Mouse (Mus musculus): Measurements from ENCODE around the gene Mog.

Mog gene

DNA sequence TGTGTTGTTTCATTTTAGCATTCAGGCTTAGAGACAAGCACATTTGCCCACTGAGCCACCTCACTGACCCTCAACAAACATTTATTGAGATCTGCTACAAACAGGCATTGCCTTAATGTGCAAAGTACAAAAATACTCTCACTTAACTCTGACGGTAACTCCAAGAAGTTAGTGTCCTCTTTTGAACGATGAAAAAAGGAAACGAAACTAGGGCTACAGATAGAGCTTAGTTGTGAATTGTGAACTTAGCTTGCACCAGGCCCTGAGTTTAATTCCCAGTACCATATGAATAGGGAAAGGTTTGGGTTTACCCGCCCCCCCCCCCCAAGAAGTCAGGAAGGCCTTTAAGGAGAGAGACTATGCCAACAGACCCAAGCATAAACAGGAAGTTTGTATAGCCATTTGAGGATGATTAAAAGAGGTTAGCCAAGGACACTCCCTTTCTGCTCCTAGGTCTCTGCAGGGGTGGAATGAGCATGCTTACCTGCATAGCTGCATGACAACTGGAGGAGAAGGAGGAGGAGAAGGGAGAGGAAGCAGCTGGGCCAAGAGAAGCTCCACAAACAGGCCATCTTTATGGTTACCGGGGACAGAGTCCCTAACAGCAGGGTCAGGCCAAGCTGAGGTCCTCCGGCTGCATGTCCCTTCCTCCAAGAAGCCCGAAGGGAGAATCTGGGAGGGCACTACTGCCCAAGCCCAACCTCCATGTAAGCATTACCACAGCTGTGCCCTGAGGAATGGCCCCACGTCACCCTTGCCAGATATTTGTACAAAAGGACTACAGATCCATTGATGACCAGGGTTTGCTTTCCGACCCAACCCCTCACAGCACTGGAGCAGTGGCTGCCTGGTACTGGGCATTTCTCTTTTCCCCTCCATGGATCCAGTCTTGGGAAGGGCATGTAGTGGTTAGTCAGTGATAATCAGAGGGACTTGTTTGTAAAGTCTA, at the start of gene Mog:
Mog (minus strand) TSS at position 771 of the 949 bp plus-strand sequence.
- DNase-seq (ENCODE audit: low read depth, low spot score): no peak

DNA sequence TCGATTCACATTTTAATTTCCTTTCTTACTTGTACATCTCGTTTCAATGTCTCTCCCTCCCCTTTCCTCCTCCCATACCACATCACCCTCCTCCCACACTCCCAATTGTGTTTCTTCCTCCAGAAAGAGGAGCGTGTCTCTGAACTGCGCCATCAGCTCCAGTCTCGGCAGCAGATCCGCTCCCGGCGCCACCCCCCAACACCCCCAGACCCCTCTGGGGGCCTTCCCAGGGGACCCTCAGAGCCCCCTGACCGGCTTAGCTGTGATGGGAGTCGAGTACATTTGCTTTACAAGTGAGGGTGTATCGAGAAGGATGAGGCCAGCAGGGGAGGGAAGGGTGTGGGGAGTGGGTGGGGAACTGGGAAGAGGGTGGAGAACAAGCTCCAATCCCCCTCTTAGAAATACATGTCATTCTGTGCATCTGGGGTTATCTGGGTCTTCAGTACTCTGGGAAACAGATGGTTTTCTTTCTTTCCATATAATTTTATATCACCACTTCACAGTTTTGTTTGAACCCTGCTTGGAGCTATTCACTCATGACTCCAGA, 49.6 kb upstream of the Mog start:
- no peak for DNase-seq (ENCODE audit: low read depth, low spot score)

DNA sequence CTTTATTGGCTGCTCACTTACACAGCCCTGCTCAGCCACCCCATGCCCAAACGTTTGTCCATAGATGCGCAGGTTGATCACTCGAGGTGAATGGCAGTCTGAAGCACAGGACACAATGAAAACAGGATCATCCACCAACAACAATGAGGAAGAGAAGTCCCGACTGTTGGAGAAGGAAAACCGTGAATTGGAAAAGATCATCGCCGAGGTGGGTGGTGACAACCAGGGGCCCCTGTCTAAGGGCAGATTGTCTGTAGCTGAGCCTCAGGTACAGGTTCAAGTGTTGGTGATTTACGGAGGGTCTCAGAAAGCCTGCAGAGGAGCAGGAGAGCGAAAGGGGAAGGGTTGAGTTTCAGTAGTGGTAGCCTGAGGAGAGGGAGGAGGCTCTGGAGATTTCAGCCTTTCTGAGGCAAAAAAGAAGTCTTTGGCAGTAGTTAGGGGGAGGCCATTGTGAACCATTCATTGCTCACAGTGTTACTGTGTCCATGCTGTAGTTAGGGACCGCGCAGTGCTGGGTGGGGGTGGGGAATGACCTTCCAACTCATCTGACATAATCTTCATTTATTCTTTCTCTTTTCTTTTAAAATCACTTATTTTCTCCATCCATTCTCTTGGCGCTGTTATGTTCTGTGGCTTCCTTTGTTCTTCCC, 49.0 kb upstream of the Mog start:
- DNase-seq (ENCODE audit: low read depth, low spot score): no peak

DNA sequence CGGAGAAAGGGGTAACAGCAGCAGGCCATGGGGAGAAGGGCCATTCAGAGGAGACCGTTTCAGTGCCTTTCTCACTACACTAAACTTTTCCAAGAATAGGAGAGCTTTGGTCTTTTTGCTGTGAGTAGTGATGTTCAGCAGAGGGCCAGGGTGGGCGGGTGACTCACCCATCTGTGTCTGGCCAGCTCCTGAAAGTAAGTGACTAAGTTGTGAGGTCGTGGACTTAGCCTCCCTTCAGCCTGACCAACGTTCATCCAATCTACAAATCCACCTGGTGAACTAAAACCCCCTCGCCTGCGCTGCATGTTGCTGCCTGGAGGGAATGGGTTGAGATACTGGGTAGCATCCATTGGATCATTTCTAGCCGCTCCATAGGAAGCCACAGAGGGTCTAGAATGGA, 46.9 kb upstream of the Mog start:
- no peak for DNase-seq (ENCODE audit: low read depth, low spot score)

DNA sequence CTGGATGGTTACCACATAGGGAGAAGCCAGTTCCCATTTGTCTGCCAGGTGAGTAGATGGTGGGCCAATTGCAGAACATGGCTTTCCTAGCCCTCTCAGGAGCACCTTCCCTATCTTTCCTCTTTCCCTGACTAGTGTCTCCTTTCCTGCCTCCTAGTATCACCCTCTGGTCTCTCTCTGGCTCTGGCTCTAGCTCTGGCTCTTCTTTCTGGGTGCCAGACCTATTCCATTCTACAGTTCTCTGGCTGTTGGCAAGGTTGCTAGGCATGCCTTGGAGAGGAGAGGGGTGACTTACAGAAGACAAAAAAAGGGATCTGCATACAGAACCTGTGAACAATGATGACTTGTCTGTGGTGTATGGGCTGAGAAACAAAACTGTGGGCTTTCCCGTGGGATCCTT, 44.7 kb upstream of the Mog start:
- no peak for DNase-seq (ENCODE audit: low read depth, low spot score)

DNA sequence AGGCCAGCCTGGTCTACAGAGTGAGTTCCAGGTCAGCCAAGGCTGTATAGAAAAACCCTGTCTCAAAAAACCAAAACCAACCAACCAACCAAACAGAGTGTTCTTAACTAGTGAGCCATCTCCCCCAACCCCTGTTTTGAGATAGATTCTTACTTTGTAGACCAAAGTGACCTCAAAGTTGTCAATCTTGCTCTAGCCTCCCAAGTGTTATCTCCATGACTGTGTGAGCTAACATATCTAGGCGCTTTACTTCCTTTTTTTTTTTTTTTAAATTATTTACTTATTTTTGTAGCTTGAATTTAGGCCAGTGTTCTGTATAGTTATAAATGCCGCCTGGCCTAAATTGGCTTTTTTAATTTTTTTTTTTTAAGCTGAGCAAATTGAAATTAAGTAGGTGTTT, 42.8 kb upstream of the Mog start:
- no peak for DNase-seq (ENCODE audit: low read depth, low spot score)

DNA sequence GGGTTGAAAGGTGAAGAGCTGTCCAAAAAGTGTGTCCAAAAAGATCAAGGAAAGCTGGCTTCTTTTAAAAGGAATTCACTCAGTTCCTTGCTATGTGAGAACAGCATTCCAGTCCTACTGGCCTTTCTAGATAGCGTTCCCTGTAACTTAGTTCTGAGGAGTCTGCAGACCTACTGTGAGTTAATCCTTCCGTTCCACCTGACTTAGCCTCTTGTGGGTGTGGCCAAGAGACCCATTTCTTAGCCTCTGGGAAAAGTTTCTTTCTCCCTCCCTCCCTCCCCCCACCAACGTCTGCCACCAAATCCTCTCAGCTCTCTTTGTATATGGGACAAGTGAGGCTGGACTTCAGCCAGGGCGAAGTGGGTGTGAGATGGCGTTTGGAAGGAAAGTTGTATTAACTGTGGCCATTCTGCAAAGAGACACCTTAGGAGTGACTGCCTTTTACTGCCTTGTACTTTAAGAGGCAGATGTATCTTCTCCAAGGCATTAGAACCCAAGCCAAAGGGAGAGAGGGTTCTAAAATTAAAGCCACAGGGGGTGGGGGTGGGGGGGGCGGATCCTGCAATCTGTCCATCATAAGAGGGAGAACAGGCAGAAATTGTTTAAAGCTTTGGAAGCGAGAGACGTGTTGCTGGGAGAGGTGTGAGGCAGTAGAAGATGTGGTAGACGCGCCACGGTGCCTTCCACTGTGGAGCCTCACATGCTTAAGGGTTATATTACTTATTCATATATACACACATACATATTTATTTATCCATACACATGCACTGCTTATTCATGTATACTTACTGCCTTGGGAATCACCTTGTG, 40.7 kb upstream of the Mog start:
- DNase-seq (ENCODE audit: low read depth, low spot score): no peak

DNA sequence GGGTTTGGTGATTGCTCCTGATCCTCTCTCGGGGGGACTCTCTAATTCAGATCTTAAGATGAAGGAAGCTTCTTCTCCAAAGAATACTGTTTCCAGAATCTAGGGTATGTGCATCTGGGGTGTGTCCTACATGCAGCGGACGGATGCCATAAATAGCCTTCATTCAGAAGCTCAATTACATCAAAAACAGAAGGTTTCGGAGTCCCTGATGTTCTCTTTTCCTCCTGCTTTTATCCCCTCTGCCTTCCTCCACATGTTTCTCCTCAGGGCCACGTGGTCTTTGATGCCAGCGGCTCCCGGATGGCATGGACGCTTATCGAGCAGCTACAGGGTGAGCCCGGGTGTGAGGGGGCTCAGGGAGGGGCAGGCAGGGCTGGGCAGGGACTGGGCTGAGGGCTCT, 39.9 kb upstream of the Mog start:
- no peak for DNase-seq (ENCODE audit: low read depth, low spot score)

DNA sequence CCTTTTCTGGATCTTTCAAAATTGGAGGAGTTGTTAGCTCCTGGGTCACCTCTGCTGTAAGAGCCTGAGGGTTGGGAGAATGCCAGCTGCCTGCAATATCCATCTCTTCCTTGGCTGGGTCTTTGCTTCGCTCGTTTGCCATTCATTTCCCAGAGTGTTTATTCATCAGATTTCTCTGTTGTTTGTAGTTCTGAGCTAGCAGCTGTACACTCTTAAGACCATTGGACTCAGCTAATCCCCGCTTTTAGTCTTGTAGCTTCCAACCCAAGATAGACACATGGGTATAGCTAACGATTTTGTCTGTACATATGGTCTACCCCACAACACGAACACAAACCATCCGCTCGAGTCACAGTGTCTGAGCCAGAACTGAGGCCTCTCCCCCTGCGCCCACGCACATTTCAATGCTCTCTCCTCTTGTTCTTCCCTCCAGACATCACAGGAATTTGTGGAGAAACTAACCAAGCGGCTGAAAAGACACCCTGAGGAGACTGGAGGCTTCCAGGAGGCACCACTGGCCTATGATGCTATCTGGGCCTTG, 39.0 kb upstream of the Mog start:
- no peak for DNase-seq (ENCODE audit: low read depth, low spot score)

DNA sequence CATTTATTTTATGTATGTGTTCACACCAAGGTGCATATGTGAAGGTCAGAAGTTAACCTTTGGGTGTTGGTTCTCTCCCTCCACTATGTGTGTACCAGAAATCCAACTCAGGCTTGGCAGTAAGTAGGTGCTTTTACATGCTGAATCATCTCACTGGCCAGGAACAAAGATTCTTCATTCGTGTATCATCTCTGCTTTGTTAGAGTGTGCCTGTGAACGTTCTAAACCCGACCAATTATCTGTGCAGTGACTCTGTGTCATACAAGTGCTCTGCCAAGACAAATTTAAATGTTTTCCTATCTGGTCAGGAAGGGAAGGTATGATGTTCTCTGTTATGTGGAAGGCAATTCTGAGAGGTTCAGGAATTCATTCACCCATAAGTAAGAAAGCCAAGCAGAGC, 38.2 kb upstream of the Mog start:
- DNase-seq (ENCODE audit: low read depth, low spot score): no peak

DNA sequence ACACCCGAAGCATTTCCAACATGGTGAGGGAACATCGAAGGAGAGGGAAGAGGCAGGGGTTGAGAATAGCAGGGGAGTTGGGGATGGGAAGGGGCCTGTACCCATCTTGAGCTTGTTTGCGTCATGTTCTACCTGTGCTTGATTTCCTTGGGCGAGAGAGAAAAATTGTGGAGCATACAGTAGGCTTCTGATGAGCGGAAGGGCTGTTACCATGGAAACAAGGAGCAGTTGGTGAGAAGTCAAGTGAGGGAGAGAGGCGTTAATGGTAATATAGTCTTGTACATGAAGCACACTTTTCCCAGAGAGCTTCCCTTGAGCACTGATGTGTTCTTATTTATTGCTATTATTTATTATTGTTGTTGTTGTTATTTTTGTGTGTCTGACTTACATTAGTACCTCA, 33.8 kb upstream of the Mog start:
- DNase-seq (ENCODE audit: low read depth, low spot score): no peak

DNA sequence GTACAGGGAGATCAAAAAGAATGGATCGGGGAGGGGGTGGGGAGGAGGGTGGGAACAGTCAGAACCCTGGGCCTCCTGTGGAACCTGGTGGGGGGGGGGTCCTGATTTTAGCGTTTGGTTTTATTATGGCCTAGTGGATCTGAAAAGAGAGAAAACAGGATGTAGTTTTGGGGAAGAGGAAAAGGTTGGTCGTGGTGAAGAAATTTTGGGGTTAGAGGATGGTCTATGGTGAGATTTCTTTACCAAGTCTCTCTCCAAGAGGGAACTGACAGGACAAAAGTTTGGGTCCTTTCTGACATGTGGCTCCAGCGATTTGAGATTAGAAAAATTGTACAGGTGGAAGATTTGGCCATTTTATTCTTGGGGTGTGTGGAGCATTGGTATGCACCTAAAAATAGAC, 28.5 kb upstream of the Mog start:
- no peak for DNase-seq (ENCODE audit: low read depth, low spot score)

DNA sequence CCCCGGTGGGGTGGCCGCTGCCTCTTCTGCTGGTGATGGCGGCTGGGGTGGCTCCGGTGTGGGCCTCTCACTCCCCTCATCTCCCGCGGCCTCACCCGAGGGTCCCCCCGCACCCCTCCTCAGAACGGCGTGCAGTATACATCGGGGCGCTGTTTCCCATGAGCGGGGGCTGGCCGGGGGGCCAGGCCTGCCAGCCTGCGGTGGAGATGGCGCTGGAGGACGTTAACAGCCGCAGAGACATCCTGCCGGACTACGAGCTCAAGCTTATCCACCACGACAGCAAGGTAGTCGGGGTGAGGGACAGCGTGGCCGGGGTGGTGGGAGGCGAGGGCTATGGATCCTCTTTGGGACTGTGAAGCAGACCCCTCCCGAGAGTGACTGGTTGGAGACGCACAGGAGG, 27.7 kb upstream of the Mog start:
- no peak for DNase-seq (ENCODE audit: low read depth, low spot score)

DNA sequence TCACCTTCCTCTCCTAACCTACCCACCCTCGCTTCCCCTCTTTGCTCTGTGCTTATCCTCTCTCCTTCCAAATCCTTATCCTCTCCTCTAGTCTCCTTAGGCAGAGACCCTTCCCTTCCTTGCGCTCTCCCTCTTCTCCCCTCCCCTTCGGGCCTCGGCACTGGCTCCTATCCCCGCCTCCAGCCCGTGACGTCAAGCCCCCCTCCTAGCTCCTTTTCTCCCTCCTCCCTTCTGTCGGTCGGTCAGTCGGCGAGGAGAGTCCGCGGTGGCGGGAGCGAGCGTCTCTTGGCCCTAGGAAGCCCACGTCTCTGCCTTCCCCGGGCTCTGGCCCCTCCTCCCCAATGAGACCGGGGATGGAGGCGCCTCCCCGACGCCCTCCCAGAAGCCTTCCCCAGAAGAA, 27.2 kb upstream of the Mog start:
- DNase-seq (ENCODE audit: low read depth, low spot score): peak; percentile 48

DNA sequence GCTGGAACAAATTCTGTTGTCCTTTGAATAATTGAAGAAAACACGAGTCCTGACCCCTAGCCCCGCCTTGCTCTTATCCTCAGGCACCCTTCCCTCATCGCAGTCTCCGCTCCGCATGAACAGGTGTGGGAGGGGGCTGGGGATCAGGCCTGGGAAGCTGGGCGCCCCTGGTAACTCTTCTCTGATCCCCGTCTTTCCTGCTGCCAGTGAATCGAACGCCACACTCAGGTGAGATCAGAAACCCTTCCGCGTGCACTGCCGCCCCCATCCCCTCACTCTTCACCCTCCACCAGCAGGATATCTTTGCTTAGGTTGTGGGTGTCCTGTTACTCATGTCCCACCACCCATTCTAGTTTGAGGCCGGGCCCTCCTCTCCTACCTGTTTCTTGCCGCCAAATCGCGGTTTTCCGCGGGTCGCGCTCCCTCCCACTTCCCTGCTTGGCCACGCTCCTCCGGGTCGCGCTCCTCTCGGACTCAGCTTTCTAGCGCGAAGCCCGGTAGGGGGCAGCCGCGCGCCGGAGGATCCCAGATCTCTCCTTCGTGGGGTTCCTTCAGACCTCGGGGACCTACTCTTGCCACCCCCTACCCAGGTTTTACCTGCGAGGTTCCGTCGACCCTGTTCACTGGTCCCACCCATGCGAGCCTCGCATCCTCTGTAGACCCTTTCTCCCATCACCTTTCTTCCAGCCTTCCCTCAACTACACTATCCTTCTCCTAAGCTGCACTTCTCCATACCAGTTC, 26.5 kb upstream of the Mog start:
- DNase-seq (ENCODE audit: low read depth, low spot score): no peak

DNA sequence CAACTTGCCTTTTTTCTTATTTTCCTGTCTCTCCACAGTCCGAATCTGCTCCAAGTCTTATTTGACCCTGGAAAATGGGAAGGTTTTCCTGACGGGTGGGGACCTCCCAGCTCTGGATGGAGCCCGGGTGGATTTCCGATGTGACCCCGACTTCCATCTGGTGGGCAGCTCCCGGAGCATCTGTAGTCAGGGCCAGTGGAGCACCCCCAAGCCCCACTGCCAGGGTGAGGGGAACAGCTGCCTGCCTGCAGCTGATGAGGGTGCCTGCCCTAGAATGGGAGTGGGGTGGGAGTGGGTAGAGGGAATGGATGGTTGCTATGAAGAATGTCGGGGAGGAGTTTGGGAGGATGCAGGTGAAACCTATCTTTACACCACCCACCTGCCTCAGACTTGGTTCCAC, 25.2 kb upstream of the Mog start:
- DNase-seq (ENCODE audit: low read depth, low spot score): no peak

DNA sequence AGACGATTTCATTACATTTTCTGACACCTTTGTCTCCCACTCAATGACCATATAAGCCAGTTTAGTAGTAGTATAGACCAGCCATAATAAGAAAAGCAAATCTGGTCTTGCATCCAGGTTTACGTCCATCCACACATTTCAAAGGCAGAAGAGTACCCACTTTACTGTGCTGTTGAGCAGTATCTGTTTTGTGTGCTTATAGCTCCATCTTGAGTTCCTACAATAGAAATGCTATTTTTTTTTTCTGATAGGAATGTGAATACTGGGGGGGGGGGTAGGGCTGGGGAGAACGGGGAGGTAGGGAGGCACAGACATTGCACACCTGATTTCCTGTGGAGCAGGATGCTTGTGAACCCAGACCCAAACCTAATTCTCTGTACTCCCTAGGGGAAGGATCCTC, 24.8 kb upstream of the Mog start:
- no peak for DNase-seq (ENCODE audit: low read depth, low spot score)

DNA sequence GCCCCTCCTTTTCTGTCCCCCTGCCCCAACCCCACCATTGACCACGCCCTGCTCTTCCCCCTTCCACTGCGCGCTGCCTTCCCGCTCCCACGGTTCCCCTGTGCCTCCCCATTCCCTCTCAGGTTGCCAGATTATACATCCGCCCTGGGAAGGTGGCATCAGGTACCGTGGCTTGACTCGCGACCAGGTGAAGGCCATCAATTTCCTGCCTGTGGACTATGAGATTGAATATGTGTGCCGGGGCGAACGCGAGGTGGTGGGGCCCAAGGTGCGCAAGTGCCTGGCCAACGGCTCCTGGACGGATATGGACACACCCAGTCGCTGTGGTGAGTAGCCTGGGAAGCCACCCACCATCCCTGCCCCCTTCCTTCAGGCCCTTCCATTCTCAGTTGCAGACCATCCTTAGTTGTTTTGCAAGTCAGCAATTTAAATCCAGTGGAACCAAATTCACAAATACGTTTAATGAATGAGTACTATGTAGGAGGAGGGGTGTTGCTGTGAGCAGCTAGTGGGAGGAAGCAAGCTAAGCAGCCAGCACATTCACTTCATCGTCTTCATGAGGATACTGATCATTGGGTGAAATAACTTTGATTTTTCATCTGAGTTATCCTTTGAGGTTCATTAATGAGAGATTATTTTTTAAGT, 24.3 kb upstream of the Mog start:
- DNase-seq (ENCODE audit: low read depth, low spot score): no peak

DNA sequence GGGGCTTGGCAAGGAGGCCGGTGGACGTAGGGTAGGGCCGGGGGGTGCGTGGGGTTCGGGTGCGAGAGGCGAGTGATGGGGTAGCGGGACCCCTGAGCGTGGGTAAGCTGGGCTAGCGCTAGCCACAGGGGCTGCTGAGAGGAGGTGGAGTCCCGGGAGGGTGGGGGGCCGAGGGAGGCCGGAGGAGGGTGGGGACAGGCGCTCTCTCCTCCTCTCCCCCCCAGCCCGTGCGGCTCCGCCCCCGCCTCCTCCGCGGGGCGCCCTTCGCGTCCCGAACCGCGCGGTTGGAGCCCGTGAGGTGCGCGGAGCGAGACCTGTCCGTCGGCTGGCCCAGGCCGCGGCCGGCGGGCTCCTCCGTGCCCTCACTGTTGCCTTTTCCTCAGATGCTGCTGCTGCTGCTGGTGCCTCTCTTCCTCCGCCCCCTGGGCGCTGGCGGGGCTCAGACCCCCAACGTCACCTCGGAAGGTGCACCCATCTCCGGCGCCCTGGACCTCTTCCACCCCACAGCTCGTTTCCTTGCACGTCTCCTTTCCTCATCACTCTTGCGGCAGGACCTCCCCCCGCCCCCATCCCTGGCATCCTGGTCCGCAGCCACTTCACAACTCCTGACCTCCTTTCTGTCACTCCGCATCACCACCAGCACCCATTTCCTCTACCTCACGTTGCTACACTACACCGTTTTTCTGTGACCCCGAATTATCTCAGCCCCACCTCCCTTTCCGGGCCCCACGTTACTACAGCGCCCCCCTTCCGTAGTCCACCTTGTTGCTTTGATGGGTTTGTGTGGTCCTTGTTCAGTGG, 23.3 kb upstream of the Mog start:
- DNase-seq (ENCODE audit: low read depth, low spot score): no peak

Measured in skeletal muscle tissue, adult 2 months (tissue).